Mouse (Mus musculus): ENCODE data around the gene Olfr9. TPM values are rescaled to one million over a fixed set of nuclear protein-coding genes. Genes with fewer than 3 reads are reported as not detected.
"Not testable (repeated sequence)": the region's sequence is repeated elsewhere in the genome, so short reads cannot be mapped to it uniquely, and the experiment has no call there.

Gene Olfr9
- not detected in 2 replicates for polyA plus RNA-seq (2012; rRNA removed)

- not testable (repeated sequence) for DNase-seq (ENCODE audit: low spot score)
Observed at GRCm38 (mm10) chr10:128989131-128989530, at the start of gene Olfr9. Gene Olfr9 (plus strand): TSS chr10:128989431.

- DNase-seq (ENCODE audit: low spot score): no peak
Observed at GRCm38 (mm10) chr10:128940475-128941061, 48.7 kb upstream of the Olfr9 start.

DNA sequence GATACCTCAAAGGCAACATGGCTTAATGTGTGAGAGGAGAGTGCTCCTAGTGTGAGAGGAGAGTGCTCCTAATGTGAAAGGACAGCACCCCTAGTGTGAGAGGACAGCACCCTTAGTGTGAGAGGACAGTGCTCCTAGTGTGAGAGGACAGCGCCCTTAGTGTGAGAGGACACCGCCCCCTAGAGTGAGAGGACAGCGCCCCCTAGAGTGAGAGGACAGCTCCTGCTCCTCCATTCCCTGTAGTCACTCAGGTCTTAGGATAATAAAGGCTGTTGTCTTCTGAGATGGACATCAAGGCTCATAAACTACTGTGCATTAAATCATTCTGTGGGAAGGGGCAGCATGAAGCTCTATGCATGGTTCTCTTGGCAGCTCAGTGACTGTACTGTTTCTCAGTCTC lies 43.6 kb upstream of the Olfr9 start:
- no peak for DNase-seq (ENCODE audit: low spot score)

GRCm38 (mm10) chr10:128947496-128947895 lies 41.7 kb upstream of the Olfr9 start:
- no peak for DNase-seq (ENCODE audit: low spot score)

DNA sequence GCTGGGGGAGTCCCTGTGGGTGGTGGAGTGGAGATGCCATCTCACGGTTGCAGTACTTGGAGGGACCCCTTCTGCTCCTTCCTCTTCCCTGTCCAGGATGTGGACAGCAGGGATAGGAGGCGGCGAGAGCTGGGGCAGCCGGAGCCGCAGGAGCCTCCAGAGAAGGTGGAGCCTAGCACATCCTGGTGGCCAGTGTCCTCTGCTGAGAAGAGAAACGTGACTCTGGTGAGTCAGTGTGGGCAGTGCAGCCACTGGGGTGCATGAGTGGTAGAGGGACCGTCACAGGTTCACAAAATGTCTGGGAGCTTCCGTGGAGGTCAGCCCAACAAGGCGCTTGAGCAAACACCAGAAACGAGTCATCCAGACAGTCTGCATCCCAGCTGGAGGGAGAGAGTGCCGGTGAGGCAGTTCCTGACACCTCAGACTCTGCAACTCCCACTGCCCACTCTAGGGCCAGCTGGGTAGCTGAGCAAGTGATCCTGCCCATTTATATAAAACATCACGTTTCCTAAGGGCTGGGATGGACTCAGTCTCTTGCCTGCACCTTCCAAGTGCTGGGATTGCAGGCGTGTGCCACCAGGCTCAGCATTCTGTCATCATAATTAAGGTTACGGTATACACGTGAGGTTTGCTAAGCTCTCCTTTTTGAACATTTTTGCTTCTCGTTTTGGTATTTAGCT lies 38.9 kb upstream of the Olfr9 start:
- DNase-seq (ENCODE audit: low spot score): no peak

DNA sequence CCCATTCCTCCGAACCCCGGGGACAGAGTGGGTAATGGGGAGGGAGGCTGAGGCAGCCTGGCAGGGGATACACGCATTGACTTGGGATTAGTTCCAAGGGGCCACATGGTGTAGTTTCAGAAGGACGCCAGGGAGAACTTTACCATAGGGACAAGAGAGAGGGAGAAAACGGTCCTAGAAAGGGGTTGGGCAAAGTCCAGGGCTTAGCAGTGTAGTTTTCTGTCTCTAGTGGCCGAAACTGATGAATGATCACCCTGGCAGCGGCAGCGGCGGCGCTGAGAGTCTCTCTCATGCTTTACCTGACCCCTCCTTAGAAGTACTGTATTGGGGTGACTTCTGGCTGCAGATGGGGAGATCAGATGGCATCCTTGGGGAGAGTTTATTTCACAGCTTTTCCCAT lies 30.9 kb upstream of the Olfr9 start:
- DNase-seq (ENCODE audit: low spot score): no peak

DNA sequence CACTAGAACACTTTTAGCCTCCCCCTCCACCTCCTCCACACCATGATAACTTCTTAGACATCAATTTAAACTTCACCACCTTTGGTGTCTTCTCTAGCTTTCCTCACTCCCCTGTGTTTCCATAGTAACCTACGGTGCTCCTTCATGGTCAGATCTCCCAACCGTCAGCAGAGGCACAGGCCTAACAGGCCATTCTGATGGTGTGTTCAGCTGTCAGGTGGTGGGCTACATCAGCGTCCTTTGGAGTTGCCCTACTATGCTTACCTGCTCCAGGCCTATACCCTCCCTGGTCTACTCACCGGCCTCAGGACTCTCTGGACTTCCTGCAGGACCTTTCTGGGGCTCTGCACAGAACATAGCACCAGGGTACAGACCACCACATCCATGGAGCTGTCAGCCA lies 29.1 kb upstream of the Olfr9 start:
- DNase-seq (ENCODE audit: low spot score): no peak

DNA sequence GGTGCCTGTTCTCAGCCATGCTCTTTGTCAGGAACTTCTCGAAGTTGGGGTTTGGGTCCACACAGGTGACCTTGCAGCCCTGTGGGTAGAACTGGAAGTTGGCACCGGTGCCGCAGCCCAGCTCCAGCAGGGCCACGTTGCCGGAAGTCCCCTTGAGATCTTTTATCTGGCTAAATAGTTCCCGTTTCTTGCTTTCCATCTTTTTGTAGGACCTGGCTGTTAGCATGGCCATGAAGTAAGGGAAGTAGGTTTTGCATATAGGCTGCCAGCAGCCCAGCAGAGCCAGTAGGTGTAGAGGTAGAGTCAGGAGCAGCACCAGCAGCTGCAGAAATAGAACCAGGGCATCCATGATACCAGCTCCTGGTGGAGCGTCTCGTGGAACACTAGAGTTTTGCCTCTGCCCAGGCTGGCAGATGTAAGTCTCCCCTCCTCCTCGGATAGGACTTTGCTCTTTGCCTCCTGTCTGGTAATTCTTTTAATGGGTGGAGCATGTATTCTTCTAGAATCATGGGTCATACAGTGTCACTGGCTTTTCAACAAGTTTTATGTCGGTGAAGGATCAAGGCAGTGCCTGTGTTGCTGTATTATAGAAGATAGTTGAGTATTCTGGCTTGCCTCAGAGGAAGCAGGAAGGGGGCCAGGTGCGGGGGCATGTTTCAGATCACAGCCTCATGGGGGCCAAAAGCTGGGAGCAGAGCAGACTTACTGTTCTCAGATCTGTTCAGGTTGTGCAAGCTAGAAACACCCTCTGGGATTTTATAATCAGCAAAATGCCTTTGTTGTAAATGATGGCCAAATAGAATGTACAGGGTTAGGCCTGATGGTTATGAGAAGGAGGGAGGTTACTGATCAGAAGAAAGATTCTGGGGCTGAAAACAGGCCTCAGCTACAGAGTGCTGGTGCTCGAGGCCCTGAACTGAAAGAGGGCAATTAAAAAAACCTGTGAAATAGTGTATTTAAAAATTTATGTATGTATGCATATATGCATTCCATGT lies 28.3 kb upstream of the Olfr9 start, which contains the start of gene Mettl7b:
Mettl7b (minus strand) TSS at position 399 of the 995 bp plus-strand sequence.
- DNase-seq (ENCODE audit: low spot score): no peak

- DNase-seq (ENCODE audit: low spot score): no peak
Observed at GRCm38 (mm10) chr10:128964961-128965360, 24.3 kb upstream of the Olfr9 start.

DNA sequence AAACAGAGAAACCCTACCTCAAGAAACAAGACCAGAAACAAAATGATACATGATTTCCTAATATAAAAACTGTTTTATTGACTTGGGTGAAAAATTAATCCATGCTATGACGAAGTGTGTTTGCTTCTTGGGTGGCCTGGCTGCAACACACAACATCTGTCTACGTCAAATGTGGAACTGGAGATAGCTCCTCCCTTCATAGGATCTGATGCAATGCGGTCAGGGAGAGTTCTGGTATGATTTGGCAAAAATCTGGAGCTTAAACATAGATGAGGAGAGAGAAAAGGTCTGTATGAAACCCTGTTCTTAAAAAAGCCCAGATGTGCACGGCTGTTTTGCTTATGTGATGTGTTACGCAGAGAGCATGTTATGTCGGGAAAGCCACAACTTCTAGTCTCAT lies 23.4 kb upstream of the Olfr9 start:
- no peak for DNase-seq (ENCODE audit: low spot score)

DNA sequence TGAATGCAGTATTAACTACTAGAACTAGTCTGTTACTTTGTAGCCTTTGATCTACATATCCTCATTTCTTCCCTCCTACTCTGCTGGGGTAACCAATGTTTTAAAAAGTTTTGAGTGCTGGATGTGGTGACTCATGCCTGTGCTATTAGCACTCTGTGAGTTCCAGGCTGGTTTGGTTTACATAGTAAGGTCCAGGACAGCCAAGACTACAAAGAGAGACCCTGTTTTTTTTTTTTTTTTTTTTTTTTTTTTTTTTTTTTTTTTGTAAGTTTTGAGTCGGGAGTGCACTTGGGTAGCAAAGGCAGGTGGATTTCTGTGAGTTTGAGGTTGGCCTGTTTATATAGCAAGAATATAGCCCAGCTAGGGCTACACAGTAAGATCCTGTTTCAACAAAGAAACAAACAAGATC lies 20.9 kb upstream of the Olfr9 start:
- no peak for DNase-seq (ENCODE audit: low spot score)

DNA sequence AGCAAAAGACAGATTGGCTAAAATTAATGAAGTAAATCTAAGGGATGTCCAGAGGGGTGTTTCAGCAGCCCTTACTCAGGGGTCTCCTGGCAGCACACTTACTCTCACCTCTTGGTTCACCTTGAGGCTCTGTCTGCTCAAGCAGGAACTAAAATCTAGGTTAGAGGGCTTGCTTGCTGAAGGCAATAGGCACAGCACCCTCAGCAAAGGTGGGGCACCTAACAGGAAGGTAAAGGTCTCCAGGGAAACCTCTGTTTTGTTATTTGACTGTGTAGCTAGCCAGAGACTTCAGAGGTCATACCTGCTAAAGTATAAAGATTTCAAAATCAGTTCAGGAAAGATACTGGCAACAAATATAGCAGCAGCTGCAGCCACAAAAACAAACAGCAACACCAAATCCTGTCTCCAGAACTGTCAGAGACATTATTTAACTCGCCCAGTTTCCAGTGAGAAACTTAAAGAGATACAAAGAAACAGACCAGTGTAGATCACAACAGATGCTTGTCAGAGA lies 18.4 kb upstream of the Olfr9 start:
- no peak for DNase-seq (ENCODE audit: low spot score)

GRCm38 (mm10) chr10:128972841-128973240 lies 16.4 kb upstream of the Olfr9 start:
- no peak for DNase-seq (ENCODE audit: low spot score)

DNA sequence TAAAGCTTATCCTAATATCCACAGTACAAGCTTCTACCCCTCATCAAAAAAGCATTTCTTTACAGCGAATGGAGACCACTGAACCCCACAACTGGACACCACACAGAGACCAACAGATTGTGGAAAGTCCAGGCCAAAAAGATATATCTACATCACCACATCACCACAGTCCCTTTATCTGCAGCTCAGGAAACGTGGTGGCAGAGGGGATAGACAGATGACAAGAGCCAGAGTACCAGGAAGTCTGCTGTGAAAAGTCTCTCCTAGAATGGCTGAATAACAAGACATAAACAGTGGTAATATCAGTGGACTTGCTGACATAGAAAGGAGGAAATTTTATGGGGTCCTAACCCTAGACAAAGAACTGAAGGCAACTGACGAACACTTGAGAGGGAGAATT lies 12.8 kb upstream of the Olfr9 start:
- no peak for DNase-seq (ENCODE audit: low spot score)

- no peak for DNase-seq (ENCODE audit: low spot score)
Observed at GRCm38 (mm10) chr10:128977522-128978114, 11.6 kb upstream of the Olfr9 start.

DNA sequence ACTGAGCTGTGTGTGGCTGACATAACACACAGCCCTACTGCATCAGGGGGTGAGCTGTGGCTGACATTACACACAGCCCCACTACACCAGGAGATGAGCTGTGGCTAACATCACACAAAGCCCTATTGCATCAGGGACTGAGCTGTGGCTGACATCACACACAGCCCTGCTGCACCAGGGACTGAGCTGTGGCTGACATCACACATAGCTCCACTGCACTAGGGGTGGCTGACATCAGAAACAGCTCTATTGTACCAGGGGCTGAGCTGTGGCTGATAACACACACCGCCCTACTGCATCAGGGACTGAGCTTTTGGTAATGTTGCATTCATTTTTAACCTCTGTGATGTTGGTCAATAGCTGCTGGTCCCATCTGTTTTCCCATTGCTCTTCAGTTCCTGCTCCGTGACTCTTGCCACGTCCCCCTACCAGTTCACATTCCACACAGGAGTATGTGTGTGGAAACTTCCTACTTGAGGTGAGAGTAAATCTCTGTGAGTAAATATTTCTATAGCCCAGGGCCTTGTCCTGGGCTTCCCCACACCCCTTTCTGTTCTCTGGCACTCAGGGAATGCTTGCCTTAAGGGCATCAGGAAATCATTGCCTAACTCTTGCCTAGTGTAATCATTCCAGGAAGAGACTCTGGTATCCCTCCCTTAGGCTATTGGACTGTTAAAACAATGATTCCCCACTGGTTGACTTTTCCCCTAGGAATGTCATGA lies 8.4 kb upstream of the Olfr9 start:
- no peak for DNase-seq (ENCODE audit: low spot score)

- not testable (repeated sequence) for DNase-seq (ENCODE audit: low spot score)
Observed at GRCm38 (mm10) chr10:128990129-128990850, 1.1 kb downstream of the Olfr9 start.

DNA sequence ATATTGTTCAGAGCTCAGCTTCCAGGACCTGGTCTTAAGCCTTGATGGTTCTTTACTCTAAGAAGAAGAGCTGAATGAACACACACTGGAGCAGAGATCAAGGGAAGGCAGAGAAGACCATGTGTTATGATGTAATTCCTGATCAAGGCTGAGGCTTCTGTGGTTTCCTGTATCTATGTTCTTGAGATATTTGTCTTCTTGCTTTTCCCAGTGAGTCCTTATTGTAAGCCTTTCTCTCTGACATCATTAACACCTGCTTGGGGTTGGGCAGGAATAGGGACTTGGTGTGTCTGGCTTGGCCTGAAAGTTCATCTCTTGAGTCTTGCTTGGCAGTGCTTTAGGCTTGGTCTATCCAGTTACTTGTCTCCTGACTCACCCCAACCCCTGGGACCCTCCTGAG lies 1.8 kb downstream of the Olfr9 start:
- no peak for DNase-seq (ENCODE audit: low spot score)

- DNase-seq (ENCODE audit: low spot score): no peak
Observed at GRCm38 (mm10) chr10:128995796-128996195, 6.6 kb downstream of the Olfr9 start.

GRCm38 (mm10) chr10:128996523-128997040 lies 7.4 kb downstream of the Olfr9 start:
- DNase-seq (ENCODE audit: low spot score): no peak

All from urinary bladder, adult 2 months (tissue).